Mouse (Mus musculus): ENCODE results near the gene Cep41. TPM values are rescaled to one million over a fixed set of nuclear protein-coding genes. Genes with fewer than 3 reads are reported as not detected.

Gene Cep41
- polyA plus RNA-seq, 1 experiment = 4.6 TPM

GRCm38 (mm10) chr6:30734465-30734864 lies 40.9 kb upstream of the Cep41 start:
- 51% methylated on average over 6 of the region's 6 CpGs for WGBS
- TF ChIP-seq CTCF (IDR thresholded peaks at IDR 0.05; ENCODE audit: insufficient read depth, low read length) (no peak), POLR2A (IDR thresholded peaks at IDR 0.05; ENCODE audit: borderline replicate concordance, extremely low read depth, low read depth, low read length) (no peak)
- Histone ChIP-seq H3K4me1 (ENCODE audit: control insufficient read depth, insufficient read depth, low read length) (no peaks in the 10 kb centered on the region), H3K4me3 (replicated peaks; ENCODE audit: extremely low read depth, low read depth, low read length) (no peak overlapping the region)
- DNase-seq = no peak

- Histone ChIP-seq H3K4me3 (replicated peaks; ENCODE audit: extremely low read depth, low read depth, low read length) (no peak overlapping the region), H3K4me1 (ENCODE audit: control insufficient read depth, insufficient read depth, low read length) (no peaks in the 10 kb centered on the region)
- WGBS = 74% methylated on average over 18 of the region's 18 CpGs
- TF ChIP-seq POLR2A (IDR thresholded peaks at IDR 0.05; ENCODE audit: borderline replicate concordance, extremely low read depth, low read depth, low read length) (no peak), CTCF (IDR thresholded peaks at IDR 0.05; ENCODE audit: insufficient read depth, low read length) (no peak)
- DNase-seq = no peak
Measured at GRCm38 (mm10) chr6:30732571-30733130, 39.1 kb upstream of the Cep41 start.

GRCm38 (mm10) chr6:30730301-30730971 lies 36.9 kb upstream of the Cep41 start:
- no peaks in the 10 kb centered on the region for H3K4me1 ChIP-seq (ENCODE audit: control insufficient read depth, insufficient read depth, low read length)
- H3K4me3 ChIP-seq (replicated peaks; ENCODE audit: extremely low read depth, low read depth, low read length) = no peak overlapping the region
- TF ChIP-seq CTCF (IDR thresholded peaks at IDR 0.05; ENCODE audit: insufficient read depth, low read length) = no peak
- TF ChIP-seq POLR2A (IDR thresholded peaks at IDR 0.05; ENCODE audit: borderline replicate concordance, extremely low read depth, low read depth, low read length) = no peak
- DNase-seq = no peak
- WGBS = 46% methylated on average over 12 of the region's 12 CpGs

- 77% methylated on average over 7 of the region's 7 CpGs for WGBS
- Histone ChIP-seq H3K4me1 (ENCODE audit: control insufficient read depth, insufficient read depth, low read length) (no peaks in the 10 kb centered on the region), H3K4me3 (replicated peaks; ENCODE audit: extremely low read depth, low read depth, low read length) (no peak within 1 kb of the TSS)
- TF ChIP-seq CTCF (IDR thresholded peaks at IDR 0.05; ENCODE audit: insufficient read depth, low read length) (no peak), POLR2A (IDR thresholded peaks at IDR 0.05; ENCODE audit: borderline replicate concordance, extremely low read depth, low read depth, low read length) (no peak)
- no peak for DNase-seq
Measured at GRCm38 (mm10) chr6:30723331-30723730, 29.8 kb upstream of the Cep41 start, which contains the start of gene Mest. Mest (plus strand) TSS chr6:30723547.

- no peak for DNase-seq
- no peaks in the 10 kb centered on the region for H3K4me1 ChIP-seq (ENCODE audit: control insufficient read depth, insufficient read depth, low read length)
- no peak for TF ChIP-seq CTCF (IDR thresholded peaks at IDR 0.05; ENCODE audit: insufficient read depth, low read length)
- TF ChIP-seq POLR2A (IDR thresholded peaks at IDR 0.05; ENCODE audit: borderline replicate concordance, extremely low read depth, low read depth, low read length) = no peak
- 84% methylated on average over 4 of the region's 4 CpGs for WGBS
- no peak overlapping the region for H3K4me3 ChIP-seq (replicated peaks; ENCODE audit: extremely low read depth, low read depth, low read length)
Measured at GRCm38 (mm10) chr6:30722385-30723164, 29.0 kb upstream of the Cep41 start.

- TF ChIP-seq CTCF (IDR thresholded peaks at IDR 0.05; ENCODE audit: insufficient read depth, low read length) (no peak), POLR2A (IDR thresholded peaks at IDR 0.05; ENCODE audit: borderline replicate concordance, extremely low read depth, low read depth, low read length) (no peak)
- H3K4me1 ChIP-seq (ENCODE audit: control insufficient read depth, insufficient read depth, low read length) = peaks cover 4% of the 10 kb centered on the region; the same call in 1 of the 2 replicates
- H3K4me3 ChIP-seq (replicated peaks; ENCODE audit: extremely low read depth, low read depth, low read length) = no peak overlapping the region
- DNase-seq = no peak
- WGBS = 40% methylated on average over 7 of the region's 7 CpGs
Measured at GRCm38 (mm10) chr6:30716796-30717195, 23.2 kb upstream of the Cep41 start.

- DNase-seq = no peak
- 82% methylated on average over 5 of the region's 5 CpGs for whole genome bisulfite sequencing
- TF ChIP-seq POLR2A (IDR thresholded peaks at IDR 0.05; ENCODE audit: borderline replicate concordance, extremely low read depth, low read depth, low read length) (no peak), CTCF (IDR thresholded peaks at IDR 0.05; ENCODE audit: insufficient read depth, low read length) (no peak)
- Histone ChIP-seq H3K4me1 (ENCODE audit: control insufficient read depth, insufficient read depth, low read length) (peaks cover 4% of the 10 kb centered on the region; the same call in 1 of the 2 replicates), H3K4me3 (replicated peaks; ENCODE audit: extremely low read depth, low read depth, low read length) (no peak overlapping the region)
Measured at GRCm38 (mm10) chr6:30714891-30715471, 21.4 kb upstream of the Cep41 start.

GRCm38 (mm10) chr6:30713896-30714295 lies 20.3 kb upstream of the Cep41 start:
- Histone ChIP-seq H3K4me3 (replicated peaks; ENCODE audit: extremely low read depth, low read depth, low read length) (no peak overlapping the region), H3K4me1 (ENCODE audit: control insufficient read depth, insufficient read depth, low read length) (peaks cover 4% of the 10 kb centered on the region; the same call in 1 of the 2 replicates)
- TF ChIP-seq POLR2A (IDR thresholded peaks at IDR 0.05; ENCODE audit: borderline replicate concordance, extremely low read depth, low read depth, low read length) (no peak), CTCF (IDR thresholded peaks at IDR 0.05; ENCODE audit: insufficient read depth, low read length) (no peak)
- 69% methylated on average over 11 of the region's 11 CpGs for WGBS
- no peak for DNase-seq

GRCm38 (mm10) chr6:30713455-30713854 lies 19.9 kb upstream of the Cep41 start:
- 65% methylated on average over 6 of the region's 6 CpGs for WGBS
- no peak for DNase-seq
- no peak overlapping the region for H3K4me3 ChIP-seq (replicated peaks; ENCODE audit: extremely low read depth, low read depth, low read length)
- TF ChIP-seq CTCF (IDR thresholded peaks at IDR 0.05; ENCODE audit: insufficient read depth, low read length) (no peak), POLR2A (IDR thresholded peaks at IDR 0.05; ENCODE audit: borderline replicate concordance, extremely low read depth, low read depth, low read length) (no peak)
- H3K4me1 ChIP-seq (ENCODE audit: control insufficient read depth, insufficient read depth, low read length) = peaks cover 4% of the 10 kb centered on the region; the same call in 1 of the 2 replicates

Data from lung, adult 2 months (tissue).